Mouse (Mus musculus): Measurements from ENCODE around the gene Nwd1. TPM values are rescaled to one million over a fixed set of nuclear protein-coding genes. Genes with fewer than 3 reads are reported as not detected.
"Not testable (repeated sequence)": the region's sequence is repeated elsewhere in the genome, so short reads cannot be mapped to it uniquely, and the experiment has no call there.

Nwd1 gene
- polyA plus RNA-seq, 1 experiment = 0.03 TPM

DNA sequence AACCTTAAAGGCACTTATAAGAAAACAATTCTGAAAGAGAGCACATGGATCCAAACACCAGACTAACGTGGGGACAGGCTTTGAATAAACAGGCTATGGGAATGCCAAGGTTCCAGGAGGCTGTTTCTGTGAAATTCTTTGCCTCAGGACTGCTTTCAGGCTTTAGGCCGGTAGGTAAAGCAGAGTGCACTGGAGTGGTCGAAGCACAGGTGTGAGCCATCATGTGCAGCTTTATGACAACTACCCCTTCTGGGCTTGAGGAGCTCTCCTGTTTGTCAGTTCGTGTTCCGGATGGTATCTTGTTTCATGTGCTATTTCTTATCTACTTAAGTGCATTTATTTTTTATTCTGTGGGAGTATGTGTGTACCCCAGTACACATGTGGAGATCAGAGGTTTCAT is 30.8 kb downstream of the Nwd1 start:
- 54% methylated on average over 5 of the region's 5 CpGs for WGBS
- no peak overlapping the region for H3K27ac ChIP-seq (ENCODE audit: insufficient read depth, low read depth, low read length)
- no peaks in the 10 kb centered on the region for H3K36me3 ChIP-seq (ENCODE audit: control insufficient read depth, insufficient read depth, low read length)
- TF ChIP-seq CTCF (IDR thresholded peaks at IDR 0.05; ENCODE audit: extremely low read depth, insufficient read length, insufficient replicate concordance, low read depth, low read length) (no peak), POLR2A (IDR thresholded peaks at IDR 0.05; ENCODE audit: low read depth, low read length) (no peak)
- H3K4me3 ChIP-seq (ENCODE audit: low read depth, low read length) = no peak overlapping the region
- H3K4me1 ChIP-seq (ENCODE audit: control insufficient read depth, insufficient read depth, insufficient read length, low read length) = no peaks in the 10 kb centered on the region
- H3K27me3 ChIP-seq (ENCODE audit: control insufficient read depth, insufficient read depth, low read length) = no peaks in the 10 kb centered on the region

- no peaks in the 10 kb centered on the region for H3K27me3 ChIP-seq (ENCODE audit: control insufficient read depth, insufficient read depth, low read length)
- no peak for TF ChIP-seq POLR2A (IDR thresholded peaks at IDR 0.05; ENCODE audit: low read depth, low read length)
- TF ChIP-seq CTCF (IDR thresholded peaks at IDR 0.05; ENCODE audit: extremely low read depth, insufficient read length, insufficient replicate concordance, low read depth, low read length) = peak; percentile 64; the same call in 1 of the 2 replicates
- no peaks in the 10 kb centered on the region; the same call in 1 of the 2 replicates for H3K4me1 ChIP-seq (ENCODE audit: control insufficient read depth, insufficient read depth, insufficient read length, low read length)
- WGBS = 11% methylated on average over 3 of the region's 3 CpGs
- no peak overlapping the region for H3K4me3 ChIP-seq (ENCODE audit: low read depth, low read length)
- no peaks in the 10 kb centered on the region for H3K36me3 ChIP-seq (ENCODE audit: control insufficient read depth, insufficient read depth, low read length)
- H3K27ac ChIP-seq (ENCODE audit: insufficient read depth, low read depth, low read length) = no peak overlapping the region
Observed at GRCm38 (mm10) chr8:72680133-72680532, 33.6 kb downstream of the Nwd1 start.

DNA sequence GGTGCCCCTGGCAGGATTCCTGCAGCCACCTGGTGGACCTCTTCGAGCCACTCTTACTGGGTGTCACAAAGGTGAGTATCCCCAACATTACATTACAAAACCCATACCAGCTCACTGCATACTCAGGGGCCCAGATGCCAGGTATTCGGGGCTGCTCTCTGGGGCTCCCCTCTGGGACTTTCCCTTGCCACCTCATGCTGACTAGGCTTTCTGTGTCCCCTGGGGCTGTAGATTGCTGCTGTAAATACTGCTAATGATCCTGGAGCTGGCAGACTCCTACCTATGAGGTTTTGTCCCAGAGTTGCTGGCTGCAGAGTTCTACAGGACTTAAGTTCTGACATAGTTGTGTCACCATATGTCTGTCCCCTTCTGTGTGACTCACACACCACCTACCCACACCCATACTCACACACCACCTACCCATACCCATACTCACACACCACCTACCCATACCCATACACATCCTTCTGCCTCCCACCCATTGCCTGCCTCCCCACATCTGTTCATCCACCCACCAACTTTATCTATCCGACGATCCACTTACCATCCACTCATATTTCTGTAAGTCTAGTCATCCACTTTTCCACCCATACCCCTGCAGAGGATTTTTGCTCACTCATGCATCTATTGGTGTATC is 35.7 kb downstream of the Nwd1 start:
- WGBS = 76% methylated on average over 4 of the region's 4 CpGs

DNA sequence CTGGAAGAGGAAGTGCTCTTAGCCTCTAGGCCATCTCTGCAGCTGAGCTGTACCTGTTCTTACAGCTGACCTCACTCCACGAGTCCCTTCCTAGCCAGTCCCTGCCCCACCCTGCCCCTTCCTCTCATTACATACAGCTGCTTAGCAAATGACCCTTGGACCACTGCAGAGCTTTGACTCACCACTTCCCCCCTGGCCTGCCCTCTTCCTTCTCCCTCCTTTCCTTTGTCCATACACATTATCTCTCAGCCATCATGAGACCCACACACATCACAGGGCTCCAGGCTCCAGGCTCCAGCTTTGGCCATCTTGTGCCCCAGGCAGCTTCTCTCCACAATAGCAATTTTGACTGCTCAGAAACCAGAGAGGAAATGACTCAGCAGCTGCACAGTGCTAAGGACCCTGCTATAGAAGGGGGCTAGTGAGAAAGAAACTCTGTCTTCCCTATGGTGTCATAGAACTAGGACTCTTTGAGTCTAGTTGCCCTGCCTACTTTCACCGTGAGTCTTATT is 36.6 kb downstream of the Nwd1 start:
- Histone ChIP-seq H3K27me3 (ENCODE audit: control insufficient read depth, insufficient read depth, low read length) (no peaks in the 10 kb centered on the region), H3K4me3 (ENCODE audit: low read depth, low read length) (no peak overlapping the region), H3K27ac (ENCODE audit: insufficient read depth, low read depth, low read length) (no peak overlapping the region), H3K36me3 (ENCODE audit: control insufficient read depth, insufficient read depth, low read length) (no peaks in the 10 kb centered on the region), H3K4me1 (ENCODE audit: control insufficient read depth, insufficient read depth, insufficient read length, low read length) (no peaks in the 10 kb centered on the region; the same call in 1 of the 2 replicates)
- WGBS = 17% methylated on average over 2 of the region's 2 CpGs
- TF ChIP-seq POLR2A (IDR thresholded peaks at IDR 0.05; ENCODE audit: low read depth, low read length) (no peak), CTCF (IDR thresholded peaks at IDR 0.05; ENCODE audit: extremely low read depth, insufficient read length, insufficient replicate concordance, low read depth, low read length) (no peak)

More for the DNA sequence above, 35.7 kb downstream of the Nwd1 start:
- TF ChIP-seq CTCF (IDR thresholded peaks at IDR 0.05; ENCODE audit: extremely low read depth, insufficient read length, insufficient replicate concordance, low read depth, low read length) (no peak), POLR2A (IDR thresholded peaks at IDR 0.05; ENCODE audit: low read depth, low read length) (no peak)
- H3K27me3 ChIP-seq (ENCODE audit: control insufficient read depth, insufficient read depth, low read length) = no peaks in the 10 kb centered on the region
- no peak overlapping the region for H3K27ac ChIP-seq (ENCODE audit: insufficient read depth, low read depth, low read length)
- H3K4me3 ChIP-seq (ENCODE audit: low read depth, low read length) = no peak overlapping the region
- H3K4me1 ChIP-seq (ENCODE audit: control insufficient read depth, insufficient read depth, insufficient read length, low read length) = no peaks in the 10 kb centered on the region; the same call in 1 of the 2 replicates
- H3K36me3 ChIP-seq (ENCODE audit: control insufficient read depth, insufficient read depth, low read length) = no peaks in the 10 kb centered on the region

- not testable (repeated sequence) for H3K4me3 ChIP-seq (ENCODE audit: low read depth, low read length); H3K27me3 ChIP-seq (ENCODE audit: control insufficient read depth, insufficient read depth, low read length); H3K27ac ChIP-seq (ENCODE audit: insufficient read depth, low read depth, low read length); H3K4me1 ChIP-seq (ENCODE audit: control insufficient read depth, insufficient read depth, insufficient read length, low read length); H3K36me3 ChIP-seq (ENCODE audit: control insufficient read depth, insufficient read depth, low read length)
- 78% methylated on average over 5 of the region's 5 CpGs for WGBS
Observed at GRCm38 (mm10) chr8:72683572-72684099, 37.1 kb downstream of the Nwd1 start.

- Histone ChIP-seq H3K4me3 (ENCODE audit: low read depth, low read length) (no peak overlapping the region), H3K27me3 (ENCODE audit: control insufficient read depth, insufficient read depth, low read length) (no peaks in the 10 kb centered on the region), H3K27ac (ENCODE audit: insufficient read depth, low read depth, low read length) (no peak overlapping the region), H3K36me3 (ENCODE audit: control insufficient read depth, insufficient read depth, low read length) (no peaks in the 10 kb centered on the region), H3K4me1 (ENCODE audit: control insufficient read depth, insufficient read depth, insufficient read length, low read length) (no peaks in the 10 kb centered on the region)
- TF ChIP-seq CTCF (IDR thresholded peaks at IDR 0.05; ENCODE audit: extremely low read depth, insufficient read length, insufficient replicate concordance, low read depth, low read length) (no peak), POLR2A (IDR thresholded peaks at IDR 0.05; ENCODE audit: low read depth, low read length) (no peak)
- WGBS = 99% methylated on average over 2 of the region's 2 CpGs
Observed at GRCm38 (mm10) chr8:72698349-72698926, 51.9 kb downstream of the Nwd1 start.

GRCm38 (mm10) chr8:72712569-72712968 is 66.1 kb downstream of the Nwd1 start:
- Histone ChIP-seq H3K27me3 (ENCODE audit: control insufficient read depth, insufficient read depth, low read length) (no peaks in the 10 kb centered on the region), H3K4me3 (ENCODE audit: low read depth, low read length) (no peak overlapping the region), H3K36me3 (ENCODE audit: control insufficient read depth, insufficient read depth, low read length) (no peaks in the 10 kb centered on the region), H3K27ac (ENCODE audit: insufficient read depth, low read depth, low read length) (no peak overlapping the region), H3K4me1 (ENCODE audit: control insufficient read depth, insufficient read depth, insufficient read length, low read length) (no peaks in the 10 kb centered on the region)
- 62% methylated on average over 6 of the region's 6 CpGs for WGBS
- no peak for TF ChIP-seq CTCF (IDR thresholded peaks at IDR 0.05; ENCODE audit: extremely low read depth, insufficient read length, insufficient replicate concordance, low read depth, low read length)
- TF ChIP-seq POLR2A (IDR thresholded peaks at IDR 0.05; ENCODE audit: low read depth, low read length) = no peak
